Comparison of ENCODE assay signal across 22 mouse cellular contexts in the genomic region with DNA sequence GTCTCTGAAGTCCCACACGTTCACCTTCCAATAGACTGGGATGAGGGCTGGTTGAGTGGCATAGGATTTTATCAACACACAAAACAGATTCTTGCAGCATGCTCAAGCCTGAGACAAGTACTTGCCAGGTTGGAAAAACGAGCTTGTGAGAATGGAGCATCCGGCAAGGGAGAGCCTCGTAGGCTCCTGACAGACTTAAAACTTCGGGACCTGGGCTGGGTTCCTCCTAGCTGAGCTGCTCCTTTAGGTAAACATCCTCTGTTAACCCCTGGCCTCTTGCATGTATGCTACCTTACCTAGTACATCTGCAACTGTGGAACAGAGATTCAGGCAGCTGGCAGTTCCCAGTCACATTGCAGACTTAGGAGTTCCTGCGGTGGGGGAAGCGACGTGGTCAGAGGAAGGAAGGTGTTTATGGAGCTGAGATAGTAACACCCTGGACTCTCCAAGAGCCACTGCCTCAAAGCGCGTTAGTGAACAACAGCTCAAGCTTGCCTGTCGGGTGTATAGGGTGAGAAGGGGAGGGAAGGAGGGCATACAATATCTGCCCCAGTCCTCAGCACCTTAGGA.
"Had no signal": no experiment of that assay in that cellular context is flagged by ENCODE, and none has a peak within 500 bp of the region (broad histone marks: within the 10 kb centered on the region; RNA-seq: fewer than 3 reads in every experiment).

No protein-coding gene starts in this region.

- H3K36me3 ChIP-seq: intestine, embryonic 15.5 days; kidney, embryonic 15.5 days; limb, embryonic 15.5 days; midbrain, embryonic 12.5 days; midbrain, embryonic 15.5 days had no signal

- ATAC-seq: liver, postnatal 0 days; lung, postnatal 0 days; midbrain, embryonic 15.5 days had no signal

- H3K4me1 ChIP-seq: kidney, embryonic 15.5 days; midbrain, embryonic 15.5 days had no signal

- H3K9ac ChIP-seq: intestine, embryonic 15.5 days; kidney, embryonic 15.5 days; limb, embryonic 15.5 days; liver, embryonic 14.5 days; liver, postnatal 0 days; lung, embryonic 14.5 days; midbrain, embryonic 12.5 days; midbrain, embryonic 15.5 days had no signal

- DNase-seq: kidney, adult 11 months; kidney, adult 8-10 months; kidney, postnatal 10 days; kidney, postnatal 36 days; layer of hippocampus, postnatal 36 days; left cerebral cortex, postnatal 4 days; liver, postnatal 0 days; lung, embryonic 14.5 days; right cerebral cortex, adult 18-20 months; right cerebral cortex, postnatal 14 days; right cerebral cortex, postnatal 4 days; thymus, postnatal 25 days had no signal

- H3K4me2 ChIP-seq: intestine, embryonic 15.5 days; kidney, embryonic 15.5 days; limb, embryonic 15.5 days; liver, embryonic 11.5 days; lung, embryonic 14.5 days; midbrain, embryonic 12.5 days; midbrain, embryonic 15.5 days had no signal

- H3K4me3 ChIP-seq: intestine, embryonic 15.5 days; kidney, embryonic 15.5 days; left cerebral cortex, adult 2 months; limb, embryonic 15.5 days; midbrain, embryonic 12.5 days; midbrain, embryonic 15.5 days had no signal

- H3K9me3 ChIP-seq: intestine, embryonic 15.5 days; kidney, embryonic 15.5 days; limb, embryonic 15.5 days; midbrain, embryonic 12.5 days; midbrain, embryonic 15.5 days had no signal

- H3K27ac ChIP-seq: intestine, embryonic 15.5 days; kidney, embryonic 15.5 days; left cerebral cortex, adult 2 months; limb, embryonic 15.5 days; liver, embryonic 14.5 days; midbrain, embryonic 12.5 days; midbrain, embryonic 15.5 days; stomach, postnatal 0 days had no signal

- H3K27me3 ChIP-seq: intestine, embryonic 15.5 days; kidney, embryonic 15.5 days; limb, embryonic 15.5 days; midbrain, embryonic 12.5 days; midbrain, embryonic 15.5 days had no signal
